Mouse (Mus musculus) left cerebral cortex, postnatal 4 days (tissue): Measurements from ENCODE around the gene Nxf1. TPM values are rescaled to one million over a fixed set of nuclear protein-coding genes. Genes with fewer than 3 reads are reported as not detected.

Source experiments
- DNase-seq: peaks from one replicate; pipeline ENCODE4 v3.0.0-alpha.2; 2022
- intact Hi-C: fragments of 180-260 bp; cut with DNase I; formaldehyde crosslinking; loops from one replicate; pipeline ENCODE4 v1.15.1; 2025
- total RNA-seq, 2 experiments: library from RNA; stranded (reverse); gene quantifications; 2 replicates each; pipeline ENCODE4 v1.2.3; 2021

Gene Nxf1
- total RNA-seq, 2 experiments from 2014 or later, result 105 to 110 TPM

DNA sequence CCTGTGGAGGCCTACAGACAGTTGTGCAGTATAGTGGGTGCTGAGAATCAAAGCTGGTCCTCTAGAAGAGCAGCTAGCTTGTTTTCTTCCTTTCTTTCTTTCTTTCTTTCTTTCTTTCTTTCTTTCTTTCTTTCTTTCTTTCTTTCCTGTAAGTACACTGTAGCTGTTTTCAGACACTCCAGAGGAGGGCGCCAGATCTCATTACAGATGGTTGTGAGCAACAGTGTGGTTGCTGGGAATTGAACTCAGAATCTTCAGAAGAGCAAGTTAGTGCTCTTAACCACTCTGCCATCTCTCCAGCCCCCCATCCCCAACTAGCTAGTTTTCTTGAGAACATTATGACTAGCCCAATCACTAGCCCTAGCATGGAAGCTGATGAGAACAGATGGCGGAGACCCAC lies 3.9 kb downstream of the Nxf1 start:
- intact Hi-C loops, result no loop called here
- DNase-seq, result no peak

DNA sequence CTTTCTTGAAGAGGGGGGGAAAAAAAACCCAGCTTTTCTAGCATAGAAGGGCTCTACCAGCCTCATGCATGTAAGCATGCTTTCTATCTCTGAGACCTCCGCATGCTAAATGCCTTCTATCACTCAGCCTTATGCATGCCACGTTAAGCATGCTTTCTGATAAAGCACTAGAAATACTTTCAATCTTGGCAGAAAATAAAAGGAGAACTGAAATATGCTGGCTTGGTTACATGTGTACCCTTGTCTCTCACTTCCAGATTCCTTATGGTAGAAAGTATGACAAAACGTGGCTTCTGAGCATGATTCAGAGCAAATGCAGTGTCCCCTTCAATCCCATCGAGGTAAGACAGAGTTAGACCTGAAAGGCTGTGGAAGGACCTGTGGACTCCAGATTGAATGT lies 6.4 kb downstream of the Nxf1 start:
- DNase-seq, result no peak
- intact Hi-C loops, result no loop called here

DNA sequence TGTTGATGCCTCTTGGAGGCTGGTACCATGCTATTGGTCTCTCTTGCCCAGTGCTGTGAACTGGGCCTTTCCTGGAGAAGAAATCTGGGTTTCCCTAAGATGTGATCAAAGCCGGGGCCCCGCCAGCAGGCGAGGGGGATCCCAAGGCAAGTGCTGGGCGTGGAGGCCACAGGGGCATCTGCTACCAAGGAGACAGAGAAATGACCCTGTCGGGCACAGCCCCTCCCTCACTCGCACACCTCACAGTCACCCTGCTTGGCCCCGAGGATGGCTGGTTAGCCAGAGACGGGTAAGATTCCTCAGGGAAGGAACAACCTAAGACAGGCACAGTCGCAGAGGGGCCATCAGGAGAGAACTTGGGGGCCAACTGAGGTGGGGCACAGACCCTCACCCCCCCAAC lies 8.7 kb downstream of the Nxf1 start:
- intact Hi-C loops, result no loop called here
- DNase-seq, result no peak

DNA sequence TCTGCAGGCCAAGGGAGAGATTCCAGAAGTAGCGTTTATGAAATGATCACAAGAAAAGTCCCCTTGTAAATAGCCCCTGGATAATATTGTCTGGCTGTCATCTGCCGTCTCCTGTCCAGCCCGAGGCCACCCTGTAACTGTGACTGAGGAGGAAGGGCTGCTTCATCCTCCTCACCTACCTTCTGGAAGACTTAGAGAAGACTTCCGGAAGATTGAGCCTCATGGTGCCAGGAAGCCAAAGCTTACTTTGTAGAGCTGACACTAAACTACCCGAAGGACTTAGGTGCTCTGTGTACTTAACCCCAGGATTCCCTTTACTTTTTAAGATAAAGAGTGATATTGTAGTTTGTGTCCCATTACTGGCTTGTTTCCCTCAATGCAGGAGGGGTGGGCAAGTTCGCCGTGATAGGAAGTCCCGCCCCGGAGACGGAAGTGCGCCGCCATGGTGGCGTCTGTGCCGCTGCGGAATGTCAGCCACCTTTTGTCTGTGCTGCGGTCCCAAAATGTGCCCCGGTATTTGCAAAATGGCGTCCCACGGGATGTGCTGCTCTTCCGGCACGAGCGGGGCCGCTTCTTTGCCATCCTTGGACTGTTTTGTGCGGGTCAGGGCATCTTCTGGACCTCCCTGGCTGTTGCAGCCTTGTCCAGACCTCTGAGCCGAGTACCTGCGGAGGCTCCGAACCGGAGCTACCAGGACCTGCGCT lies 13.8 kb downstream of the Nxf1 start, which contains the start of gene Tmem223:
TSS of gene Tmem223 (plus strand) at position 430 of the 704 bp plus-strand sequence.
- intact Hi-C loops, result no loop called here
- DNase-seq, result peak; percentile 84

DNA sequence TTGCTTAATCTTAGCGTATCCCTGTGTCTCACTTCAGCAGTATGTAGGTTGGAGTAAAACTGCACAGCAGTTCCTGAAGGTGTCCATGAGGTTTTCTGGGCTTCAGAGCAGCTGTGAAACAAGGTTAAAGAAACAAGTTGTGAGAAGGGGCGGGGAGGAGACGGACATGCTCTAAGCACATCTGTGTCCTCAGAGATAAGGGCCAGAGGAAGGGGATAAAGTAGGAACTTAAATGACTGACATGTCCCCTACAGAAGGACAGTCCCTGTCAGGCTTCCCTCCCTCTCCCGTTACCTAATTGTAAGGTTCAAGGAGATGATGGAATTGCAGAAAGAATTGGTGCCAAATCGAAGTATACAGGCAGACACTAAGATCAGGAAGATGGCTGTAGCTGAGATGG lies 16.1 kb downstream of the Nxf1 start:
- DNase-seq, result no peak
- intact Hi-C loops, result no loop called here

DNA sequence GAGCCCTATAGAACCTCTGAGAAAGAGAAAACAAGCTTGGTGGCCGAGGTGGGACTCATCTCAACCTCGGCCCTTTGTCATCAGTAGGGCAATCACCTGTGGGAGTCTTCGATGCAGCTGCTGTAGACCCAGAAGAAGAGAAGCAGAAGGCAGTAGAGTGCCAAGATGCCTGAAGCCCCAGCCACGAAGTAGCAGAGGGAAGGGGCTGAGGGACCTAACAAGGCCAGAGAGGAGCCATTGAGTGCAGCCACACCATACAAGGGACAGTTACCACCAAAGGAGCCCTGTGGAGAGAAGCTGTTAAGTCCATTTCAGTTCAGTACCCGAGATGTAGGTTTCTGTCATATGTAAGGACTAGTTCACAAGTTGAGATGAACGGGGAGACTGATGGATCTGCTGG lies 16.5 kb downstream of the Nxf1 start:
- no peak for DNase-seq
- intact Hi-C loops, result no loop called here

DNA sequence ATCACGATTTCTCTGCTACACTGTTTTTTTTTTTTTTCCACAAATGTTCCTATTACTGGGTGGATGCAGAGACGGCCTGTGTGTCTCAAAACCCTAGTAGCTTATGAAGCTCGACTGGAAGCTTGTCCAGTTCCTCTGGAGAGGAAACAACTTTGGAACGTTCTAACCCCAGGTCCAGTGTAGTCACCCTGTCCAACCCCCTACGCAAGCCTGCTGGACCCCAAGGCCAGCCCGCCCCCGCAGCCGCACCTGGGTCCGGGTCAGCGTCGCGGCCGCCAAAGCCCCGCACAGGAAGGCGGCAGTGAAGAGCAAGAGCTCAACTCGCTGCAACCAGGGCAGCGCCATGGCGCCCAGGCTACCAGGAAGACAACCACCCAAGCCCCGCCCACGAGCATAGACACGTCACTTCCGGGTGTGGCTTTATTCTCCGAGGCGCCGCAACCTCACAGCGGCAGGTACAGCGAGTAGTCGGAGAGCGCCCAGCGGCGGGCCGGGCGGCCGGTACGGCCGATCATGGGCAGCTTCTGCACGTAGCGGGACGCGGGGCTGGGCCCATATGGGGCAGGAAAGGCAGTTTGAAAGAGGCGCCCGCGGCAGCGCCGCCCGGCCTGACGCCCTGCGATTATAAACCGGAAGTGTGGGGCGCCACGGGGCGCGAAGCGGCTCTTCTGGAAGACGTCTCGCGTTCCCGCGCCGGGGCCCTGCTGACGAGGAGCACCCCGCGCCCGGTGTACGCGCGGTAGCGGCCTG lies 17.4 kb downstream of the Nxf1 start, which contains the start of gene Tmem179b:
TSS of gene Tmem179b (minus strand) at position 382 of the 750 bp plus-strand sequence.
- peak; percentile 97 for DNase-seq
- intact Hi-C loops, result no loop called here

DNA sequence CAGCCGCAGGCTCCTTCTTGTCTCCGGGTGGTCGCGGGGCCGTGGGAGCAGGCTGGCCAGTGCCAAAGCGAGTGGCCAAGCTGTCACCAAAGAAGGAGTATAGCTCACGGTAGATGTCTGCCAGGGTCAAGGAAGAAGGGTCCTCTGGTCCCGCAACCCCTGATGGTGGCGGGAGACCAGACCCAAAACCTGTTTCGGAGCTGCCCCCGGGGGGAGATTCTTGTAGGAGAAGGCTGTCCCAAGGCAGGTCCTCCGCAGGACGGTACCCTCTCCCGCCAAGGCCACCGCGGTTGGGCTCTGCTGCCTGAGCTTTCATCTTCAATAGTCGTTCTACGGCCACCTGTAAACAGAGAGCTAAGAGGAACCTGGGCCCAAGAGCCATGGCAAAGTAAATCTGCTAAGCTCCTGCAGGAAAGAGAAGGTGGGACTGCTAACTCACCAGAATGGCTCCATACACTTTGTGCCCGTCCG lies 18.1 kb downstream of the Nxf1 start:
- intact Hi-C loops, result no loop called here

DNA sequence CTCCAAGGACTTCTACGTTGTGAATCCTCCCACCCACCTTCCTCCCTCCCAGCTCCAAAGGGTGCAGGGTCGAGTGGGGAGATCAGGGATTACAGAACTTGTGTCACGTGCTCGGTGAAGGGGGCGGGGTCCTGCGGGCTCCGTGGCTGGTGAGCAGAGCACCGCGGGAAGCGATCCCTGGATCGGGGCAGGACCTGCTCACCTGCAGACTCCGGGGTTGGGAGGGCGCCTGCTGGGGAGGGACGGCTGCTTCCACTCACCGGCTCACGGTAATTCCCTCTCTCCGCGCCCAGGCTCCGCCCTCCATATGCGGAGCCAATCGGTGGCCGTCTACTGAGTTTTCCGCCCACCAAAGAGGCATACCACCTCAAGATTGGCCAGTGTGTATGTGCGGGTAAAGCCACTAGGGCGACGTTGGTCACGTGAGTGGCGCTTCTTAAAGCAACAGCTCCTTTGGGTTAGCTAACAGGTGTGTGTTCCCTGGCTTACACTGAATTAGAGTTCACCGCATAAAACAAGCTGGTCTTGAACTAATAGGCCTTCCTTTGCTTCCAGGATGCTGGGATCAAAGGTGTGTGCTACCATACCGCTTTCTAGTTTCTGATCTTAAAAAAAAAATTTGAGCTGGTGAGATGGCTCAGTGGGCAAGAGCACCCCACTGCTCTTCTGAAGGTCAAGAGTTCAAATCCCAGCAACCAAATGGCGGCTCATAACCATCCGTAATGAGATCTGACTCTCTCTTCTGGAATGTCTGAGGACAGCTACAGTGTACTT lies 29.3 kb downstream of the Nxf1 start, which contains the start of gene Taf6l:
TSS of gene Taf6l (minus strand) at position 410 of the 774 bp plus-strand sequence.
- intact Hi-C loops, result no loop called here

More for the DNA sequence above, 18.1 kb downstream of the Nxf1 start:
- DNase-seq, result no peak

DNA sequence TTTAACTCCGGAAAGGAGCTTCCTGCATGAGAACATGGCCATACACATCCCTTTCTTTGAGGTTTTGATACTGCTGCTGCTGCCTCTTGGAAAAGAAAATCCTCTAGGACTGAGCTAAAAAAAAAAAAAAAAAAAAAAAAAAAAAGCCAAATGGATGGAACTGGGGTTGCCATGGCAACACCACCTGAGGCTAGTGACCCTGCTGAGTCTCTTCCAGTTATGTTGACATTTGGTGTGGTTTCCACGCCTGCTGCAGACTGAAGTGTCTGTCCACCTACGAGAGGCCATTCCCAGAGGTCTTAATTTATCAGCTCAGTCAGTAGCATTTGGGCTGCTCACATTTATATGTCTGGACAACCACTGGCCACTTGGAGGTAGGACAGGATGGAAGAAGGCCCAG lies 31.6 kb downstream of the Nxf1 start:
- intact Hi-C loops, result no loop called here

More for the DNA sequence above, 29.3 kb downstream of the Nxf1 start, which contains the start of gene Taf6l:
- peak; percentile 90 for DNase-seq

DNA sequence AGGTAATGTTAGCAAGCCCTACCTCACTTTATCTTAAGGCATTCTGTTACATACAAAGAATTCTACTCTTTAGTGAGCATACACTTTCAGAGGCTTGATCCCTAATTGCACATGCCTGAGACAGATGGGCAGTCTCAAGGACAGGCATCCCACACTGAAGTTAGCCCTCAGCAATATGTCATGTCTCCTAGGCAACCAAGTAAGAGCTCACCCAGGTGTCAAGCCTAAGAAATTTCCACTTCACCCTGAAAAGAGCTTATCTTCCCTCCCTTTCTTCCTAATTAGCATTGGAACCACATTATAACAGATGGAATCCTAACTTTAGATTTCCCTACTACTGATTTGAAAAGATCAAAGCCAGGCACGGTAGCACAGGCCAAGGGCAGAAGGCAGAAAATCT lies 32.3 kb downstream of the Nxf1 start:
- intact Hi-C loops, result no loop called here

More for the DNA sequence above, 31.6 kb downstream of the Nxf1 start:
- peak; percentile 54 for DNase-seq

DNA sequence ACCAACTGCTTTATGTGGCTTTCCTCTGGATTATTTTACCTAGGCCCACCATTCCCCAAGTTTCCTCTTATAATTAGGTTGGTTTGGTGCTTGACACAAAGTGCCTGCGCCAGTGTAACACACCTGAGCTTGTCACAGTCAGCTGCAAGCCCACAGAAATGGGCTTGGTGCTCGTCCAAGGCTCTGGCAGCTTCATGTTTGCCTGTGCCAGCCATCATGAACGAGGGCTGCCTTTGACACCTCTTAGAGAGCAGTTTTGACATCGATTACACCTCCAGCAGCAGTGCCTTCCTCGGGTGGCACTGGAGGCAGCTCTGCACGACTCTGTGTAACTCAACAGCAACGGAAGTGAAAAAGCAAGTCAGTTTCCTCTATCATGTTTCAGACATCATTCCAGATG lies 33.3 kb downstream of the Nxf1 start:
- DNase-seq, result peak; percentile 26
- intact Hi-C loops, result no loop called here

More for the DNA sequence above, 32.3 kb downstream of the Nxf1 start:
- DNase-seq, result no peak

DNA sequence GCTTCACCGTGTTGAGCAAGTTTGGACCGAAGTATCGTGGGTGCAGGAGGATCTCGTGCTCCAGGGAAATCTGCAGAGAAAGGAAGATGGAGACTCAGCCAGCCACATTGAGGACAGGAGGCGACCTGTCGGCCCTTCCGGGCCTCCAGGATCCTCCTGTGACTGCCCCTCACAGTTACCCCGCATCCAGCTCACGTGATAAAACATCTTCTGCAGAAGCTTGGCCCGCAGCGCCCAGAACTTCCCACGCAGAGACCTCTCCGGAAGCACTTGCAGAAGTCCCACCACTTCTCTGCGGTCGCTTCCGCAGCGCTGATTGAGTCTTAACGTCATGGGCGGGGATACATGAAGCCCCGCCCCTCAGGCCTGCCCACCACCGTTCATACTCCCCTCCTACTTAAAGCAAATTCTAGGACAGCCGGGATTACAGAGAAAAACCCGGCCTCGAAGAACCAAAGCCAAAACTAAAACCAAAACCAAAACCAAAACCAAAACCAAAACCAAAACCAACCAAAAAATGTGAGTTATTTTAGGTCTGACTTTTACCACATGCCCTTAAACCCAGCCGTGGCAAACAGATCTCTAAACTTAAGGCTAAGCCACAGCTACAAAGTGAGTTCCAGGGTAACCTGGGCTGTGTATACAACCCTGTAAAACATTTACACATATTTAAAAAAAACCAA lies 41.5 kb downstream of the Nxf1 start, which contains the start of gene Polr2g:
TSS of gene Polr2g (minus strand) at position 314 of the 683 bp plus-strand sequence.
- intact Hi-C loops, result no loop called here
- peak; percentile 90 for DNase-seq

DNA sequence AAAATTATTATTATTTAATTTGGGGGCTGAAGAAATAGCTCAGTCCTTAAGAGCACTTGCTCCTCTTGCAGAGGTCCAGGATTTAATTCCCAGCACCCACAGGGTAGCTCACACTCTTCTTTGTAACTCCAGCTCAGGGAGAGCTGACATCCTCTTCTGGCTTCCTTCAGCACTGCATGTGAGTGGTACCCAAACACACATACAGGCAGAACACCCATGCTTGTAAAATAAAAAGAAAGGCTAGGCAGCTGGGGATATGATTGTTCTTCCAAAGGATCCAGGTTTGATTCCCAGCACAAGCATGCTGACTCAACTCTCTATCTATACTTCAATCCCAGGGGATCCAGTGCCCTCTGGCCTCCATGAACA lies 42.1 kb downstream of the Nxf1 start:
- no peak for DNase-seq
- intact Hi-C loops, result no loop called here

DNA sequence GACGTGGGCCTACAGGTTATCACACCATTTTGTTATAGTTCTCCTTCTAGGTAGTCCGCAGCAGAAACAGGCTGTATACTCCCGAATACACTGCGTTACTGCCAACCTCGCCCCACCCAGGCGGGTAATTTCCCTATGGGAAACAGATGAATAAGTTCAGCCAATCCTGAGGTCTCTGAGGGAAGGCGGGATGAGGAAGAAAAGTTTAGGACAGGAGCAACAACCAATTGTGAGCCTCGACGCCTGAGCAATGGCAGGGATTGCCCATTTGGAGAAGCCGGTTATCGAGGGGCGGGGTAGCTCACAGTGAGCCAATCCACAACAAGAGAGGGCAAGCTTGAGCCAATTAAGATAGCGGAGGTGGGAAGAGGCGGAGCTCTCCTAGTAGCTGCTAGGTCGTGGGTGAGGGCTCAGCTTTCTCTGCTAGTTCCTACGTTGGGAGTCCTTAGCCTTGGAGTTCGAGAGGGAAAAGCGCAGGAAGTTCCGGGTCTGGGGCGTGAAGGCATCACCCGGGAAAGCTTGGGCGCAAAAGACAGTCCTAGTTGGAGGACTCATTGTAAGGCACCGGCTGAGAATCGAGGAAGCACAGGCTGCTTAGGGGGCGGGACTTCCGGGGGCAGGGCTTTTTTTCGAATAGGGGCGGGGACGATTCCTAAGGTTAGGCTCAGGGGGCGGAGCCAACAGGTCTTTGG lies 45.4 kb downstream of the Nxf1 start, which contains the start of gene Zbtb3:
TSS of gene Zbtb3 (plus strand) at position 426 of the 692 bp plus-strand sequence.
- DNase-seq, result peak; percentile 95
- intact Hi-C loops, result no loop called here

DNA sequence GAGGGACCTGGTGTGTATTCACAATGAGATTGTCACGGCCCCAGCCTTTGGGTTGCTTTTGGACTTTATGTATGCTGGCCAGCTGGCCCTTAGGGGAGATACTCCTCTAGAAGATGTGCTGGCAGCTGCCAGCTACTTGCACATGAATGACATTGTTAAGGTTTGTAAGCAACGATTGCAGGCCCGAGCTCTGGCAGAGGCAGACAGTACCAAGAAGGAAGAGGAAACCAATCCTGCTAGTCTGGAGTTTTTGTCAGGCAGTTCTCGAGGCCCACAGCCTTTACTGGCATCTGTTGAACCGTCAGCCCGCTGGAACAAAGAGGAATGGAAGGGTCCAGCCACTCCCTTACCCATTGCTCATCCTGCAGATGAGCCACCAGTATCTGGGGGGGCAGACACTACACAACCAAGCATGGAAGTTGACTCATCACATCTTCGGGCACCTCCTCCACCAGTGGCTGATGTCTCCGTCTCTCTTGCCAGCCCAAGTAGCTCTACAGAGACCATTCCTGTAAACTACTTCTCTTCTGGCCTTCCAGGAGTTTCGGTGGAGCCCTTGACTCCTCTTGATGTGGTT lies 46.4 kb downstream of the Nxf1 start:
- intact Hi-C loops, result no loop called here
- DNase-seq, result no peak

DNA sequence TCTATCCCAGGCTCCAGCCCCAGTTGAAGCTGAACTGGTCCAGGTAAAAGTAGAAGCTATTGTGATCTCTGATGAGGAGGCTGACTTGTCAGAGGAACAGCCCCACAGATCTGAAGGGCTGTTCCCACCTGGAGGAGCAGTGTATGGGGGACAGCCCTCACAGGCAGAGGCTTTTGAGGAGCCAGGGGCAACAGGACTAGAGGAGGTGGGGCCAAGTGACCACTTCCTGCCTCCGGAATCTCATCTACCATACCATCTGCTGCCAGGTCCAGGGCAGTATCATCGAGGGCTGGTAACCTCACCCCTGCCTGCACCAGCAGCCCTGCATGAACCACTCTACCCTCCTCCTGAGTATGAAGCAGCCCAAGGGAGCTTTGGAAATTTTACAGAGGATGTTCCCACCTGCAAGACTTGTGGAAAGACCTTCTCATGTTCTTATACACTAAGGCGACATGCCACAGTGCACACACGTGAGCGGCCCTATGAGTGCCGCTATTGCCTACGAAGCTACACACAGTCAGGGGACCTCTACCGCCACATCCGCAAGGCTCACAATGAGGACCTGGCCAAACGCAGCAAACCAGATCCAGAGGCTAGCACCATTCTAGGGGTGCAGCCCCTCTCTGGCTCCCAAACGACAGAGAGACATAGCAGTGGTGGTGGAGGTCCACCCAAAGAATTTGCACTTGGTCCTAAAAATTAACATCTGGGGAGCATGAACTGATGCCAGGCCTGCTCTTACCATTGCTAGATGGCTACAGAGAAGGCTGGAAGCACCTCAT lies 47.2 kb downstream of the Nxf1 start:
- intact Hi-C loops, result no loop called here
- DNase-seq, result no peak

DNA sequence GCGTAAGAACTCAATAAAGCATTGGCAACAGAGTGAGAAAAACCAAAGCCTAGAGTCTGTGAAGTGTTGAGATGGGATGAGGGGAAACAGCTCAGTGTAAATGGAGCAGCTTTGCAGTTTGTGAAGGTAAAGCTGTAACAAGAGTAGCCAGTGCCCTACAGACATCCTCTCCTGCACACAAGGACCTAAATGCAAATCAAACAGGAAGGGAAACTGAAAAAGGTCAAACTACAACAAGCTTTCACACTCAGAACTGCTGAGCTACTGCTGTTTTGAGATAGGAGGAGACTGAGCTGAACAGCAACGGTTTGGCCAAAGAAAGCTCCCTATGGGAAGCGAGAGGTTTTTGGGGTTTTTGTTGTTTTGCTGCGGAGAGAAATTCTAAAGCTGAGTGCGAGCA lies 49.9 kb downstream of the Nxf1 start:
- no peak for DNase-seq
- intact Hi-C loops, result no loop called here

DNA sequence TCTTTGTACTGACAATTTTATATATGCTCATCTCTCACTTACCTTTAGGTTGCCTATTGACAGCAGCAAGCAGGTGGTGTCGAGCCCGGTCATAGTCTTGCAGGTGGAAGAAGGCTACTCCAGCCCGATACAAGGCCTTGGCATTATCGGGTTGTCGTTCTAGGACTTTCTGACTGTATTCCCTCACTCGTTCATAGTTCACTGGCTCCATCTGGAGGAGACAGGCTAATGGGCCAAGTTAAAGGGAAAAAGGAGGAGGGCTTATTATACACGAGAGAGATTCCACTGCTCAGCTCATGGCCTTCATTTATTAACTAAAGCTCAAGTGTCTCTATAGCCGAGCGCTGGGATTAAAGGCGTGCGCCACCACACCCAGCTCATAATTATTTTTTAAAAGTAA lies 58.9 kb downstream of the Nxf1 start:
- no peak for DNase-seq
- intact Hi-C loops, result no loop called here
